Mouse (Mus musculus): ENCODE data around the gene Ceacam16. TPM values are rescaled to one million over a fixed set of nuclear protein-coding genes. Genes with fewer than 3 reads are reported as not detected.

Ceacam16 gene
- total RNA-seq (2021), result 0.33 and 0.38 TPM in 2 replicates
- long read RNA-seq, experiment 1, result 0 reads
- long read RNA-seq, experiment 2, result 0 reads

GRCm38 (mm10) chr7:19861199-19861598 is at the start of gene Ceacam16:
Gene Ceacam16, minus strand, starts transcription at chr7:19861299.
- DNase-seq, result no peak

- DNase-seq, result peak; percentile 90
Observed at GRCm38 (mm10) chr7:19910421-19911291, 49.6 kb upstream of the Ceacam16 start.

- DNase-seq, result peak; percentile 78
Observed at GRCm38 (mm10) chr7:19889881-19890280, 28.8 kb upstream of the Ceacam16 start.

- DNase-seq, result no peak
Observed at GRCm38 (mm10) chr7:19887849-19888248, 26.8 kb upstream of the Ceacam16 start, which contains the start of gene Ceacam19. Gene Ceacam19, minus strand, starts transcription at chr7:19887965.

- DNase-seq, result no peak
Observed at GRCm38 (mm10) chr7:19880754-19881153, 19.7 kb upstream of the Ceacam16 start.

GRCm38 (mm10) chr7:19876781-19877425 is 15.8 kb upstream of the Ceacam16 start:
- no peak for DNase-seq

GRCm38 (mm10) chr7:19875948-19876682 is 15.0 kb upstream of the Ceacam16 start:
- peak; percentile 47 for DNase-seq

GRCm38 (mm10) chr7:19871943-19872601 is 11.0 kb upstream of the Ceacam16 start:
- peak; percentile 68 for DNase-seq

- DNase-seq, result peak; percentile 53
Observed at GRCm38 (mm10) chr7:19871137-19871621, 10.1 kb upstream of the Ceacam16 start.

- DNase-seq, result no peak
Observed at GRCm38 (mm10) chr7:19867751-19868399, 6.8 kb upstream of the Ceacam16 start.

- peak; percentile 68 for DNase-seq
Observed at GRCm38 (mm10) chr7:19866490-19866889, 5.4 kb upstream of the Ceacam16 start.

GRCm38 (mm10) chr7:19865246-19866036 is 4.3 kb upstream of the Ceacam16 start:
- DNase-seq, result no peak

- DNase-seq, result peak; percentile 73
Observed at GRCm38 (mm10) chr7:19864241-19864640, 3.1 kb upstream of the Ceacam16 start.

- no peak for DNase-seq
Observed at GRCm38 (mm10) chr7:19859740-19860139, 1.4 kb downstream of the Ceacam16 start.

- DNase-seq, result no peak
Observed at GRCm38 (mm10) chr7:19856283-19856682, 4.8 kb downstream of the Ceacam16 start.

- no peak for DNase-seq
Observed at GRCm38 (mm10) chr7:19855663-19856062, 5.4 kb downstream of the Ceacam16 start.

GRCm38 (mm10) chr7:19853526-19853925 is 7.6 kb downstream of the Ceacam16 start:
- no peak for DNase-seq

GRCm38 (mm10) chr7:19851858-19852570 is 9.1 kb downstream of the Ceacam16 start, which contains the start of gene Gm19345:
Gene Gm19345, plus strand, starts transcription at chr7:19852003.
- no peak for DNase-seq

- DNase-seq, result no peak
Observed at GRCm38 (mm10) chr7:19844521-19845171, 16.5 kb downstream of the Ceacam16 start.
